Mouse (Mus musculus) brain, embryonic 14.5 days (tissue): ENCODE results near the gene Rab26.

ENCODE experiments used
- CTCF ChIP-seq: fragments of 200-500 bp; IDR thresholded peaks from 2 replicates; pipeline ENCODE4 v1.5.1; 2012; ENCODE audit warnings: inconsistent platforms, mild to moderate bottlenecking, moderate library complexity, borderline replicate concordance; ENCODE audit not compliant: insufficient read depth, insufficient read length; ENCODE audit errors: extremely low read depth
- POLR2A ChIP-seq: fragments of 200-500 bp; IDR thresholded peaks from 2 replicates; pipeline ENCODE4 v1.6.1; 2012; ENCODE audit warnings: mild to moderate bottlenecking, inconsistent platforms, borderline replicate concordance; ENCODE audit not compliant: poor library complexity, insufficient read depth, insufficient read length, severe bottlenecking; ENCODE audit errors: extremely low read depth

GRCm38 (mm10) chr17:24579532-24579931 lies 45.5 kb upstream of the Rab26 start:
- no peak for TF ChIP-seq POLR2A
- no peak for TF ChIP-seq CTCF
